Mouse (Mus musculus): ENCODE data around the gene Golph3l. TPM values are rescaled to one million over a fixed set of nuclear protein-coding genes. Genes with fewer than 3 reads are reported as not detected.
"Not testable (repeated sequence)": the region's sequence is repeated elsewhere in the genome, so short reads cannot be mapped to it uniquely, and the experiment has no call there.

Gene Golph3l
- total RNA-seq (2021), result 10 to 100 TPM; 20.1 to 23.0 TPM

- peak; percentile 98 to 99 for DNase-seq
- intact Hi-C loops (cut with DNase I), result loop anchor here (5.0 kb wide), 1 partner anchor 71 kb away; no protein-coding TSS in a partner anchor
These were observed at the start of gene Golph3l for GRCm38 (mm10) chr3:95588604-95589086. Golph3l (plus strand) TSS chr3:95588934.

GRCm38 (mm10) chr3:95538936-95539335 lies 49.8 kb upstream of the Golph3l start:
- intact Hi-C loops (cut with DNase I), result no loop called here
- DNase-seq, result no peak

- intact Hi-C loops (cut with DNase I), result no loop called here
- no peak for DNase-seq
These were observed 48.9 kb upstream of the Golph3l start for GRCm38 (mm10) chr3:95539837-95540236.

- DNase-seq; intact Hi-C loops (cut with DNase I): not testable (repeated sequence)
These were observed 47.5 kb upstream of the Golph3l start for GRCm38 (mm10) chr3:95541186-95541585.

GRCm38 (mm10) chr3:95542171-95542570 lies 46.6 kb upstream of the Golph3l start:
- intact Hi-C loops (cut with DNase I), result no loop called here
- DNase-seq, result no peak

- intact Hi-C loops (cut with DNase I), result no loop called here
- DNase-seq, result no peak
These were observed 45.8 kb upstream of the Golph3l start for GRCm38 (mm10) chr3:95542981-95543380.

GRCm38 (mm10) chr3:95550176-95550575 lies 38.6 kb upstream of the Golph3l start:
- intact Hi-C loops (cut with DNase I), result no loop called here
- no peak for DNase-seq

- no peak for DNase-seq
- intact Hi-C loops (cut with DNase I), result no loop called here
These were observed 34.7 kb upstream of the Golph3l start for GRCm38 (mm10) chr3:95553986-95554385.

- intact Hi-C loops (cut with DNase I), result no loop called here
- DNase-seq, result no peak
These were observed 29.3 kb upstream of the Golph3l start, which contains the start of gene Hormad1 for GRCm38 (mm10) chr3:95559437-95559836. Hormad1 (plus strand) TSS chr3:95559677.

GRCm38 (mm10) chr3:95560738-95561137 lies 28.0 kb upstream of the Golph3l start:
- no peak for DNase-seq
- intact Hi-C loops (cut with DNase I), result no loop called here

- DNase-seq, result no peak
- intact Hi-C loops (cut with DNase I), result no loop called here
These were observed 26.9 kb upstream of the Golph3l start for GRCm38 (mm10) chr3:95561826-95562225.

GRCm38 (mm10) chr3:95569585-95569984 lies 19.1 kb upstream of the Golph3l start:
- intact Hi-C loops (cut with DNase I), result no loop called here
- DNase-seq, result no peak

GRCm38 (mm10) chr3:95587754-95588603 lies 755 bp upstream of the Golph3l start:
- DNase-seq, result no peak
- intact Hi-C loops (cut with DNase I), result loop anchor here (5.0 kb wide), 1 partner anchor 71 kb away; no protein-coding TSS in a partner anchor

GRCm38 (mm10) chr3:95598734-95599133 lies 10.0 kb downstream of the Golph3l start:
- DNase-seq, result no peak
- intact Hi-C loops (cut with DNase I), result no loop called here

- DNase-seq, result no peak
- intact Hi-C loops (cut with DNase I), result no loop called here
These were observed 12.6 kb downstream of the Golph3l start for GRCm38 (mm10) chr3:95601287-95601686.

GRCm38 (mm10) chr3:95606096-95606495 lies 17.4 kb downstream of the Golph3l start:
- intact Hi-C loops (cut with DNase I), result no loop called here
- DNase-seq, result peak in 1 of 2 experiments; percentile 11

GRCm38 (mm10) chr3:95609195-95609594 lies 20.5 kb downstream of the Golph3l start:
- intact Hi-C loops (cut with DNase I), result no loop called here
- DNase-seq, result no peak

GRCm38 (mm10) chr3:95613996-95614395 lies 25.3 kb downstream of the Golph3l start:
- DNase-seq, result no peak
- intact Hi-C loops (cut with DNase I), result loop anchor here (10.0 kb wide), 1 partner anchor 99 kb away; no protein-coding TSS in a partner anchor

GRCm38 (mm10) chr3:95618511-95618910 lies 29.8 kb downstream of the Golph3l start:
- no peak for DNase-seq
- intact Hi-C loops (cut with DNase I), result loop anchor here (10.0 kb wide), 1 partner anchor 104 kb away; no protein-coding TSS in a partner anchor

GRCm38 (mm10) chr3:95621241-95621640 lies 32.5 kb downstream of the Golph3l start:
- intact Hi-C loops (cut with DNase I), result no loop called here

GRCm38 (mm10) chr3:95622421-95622820 lies 33.7 kb downstream of the Golph3l start:
- intact Hi-C loops (cut with DNase I); DNase-seq: not testable (repeated sequence)

More at GRCm38 (mm10) chr3:95621241-95621640, 32.5 kb downstream of the Golph3l start:
- no peak for DNase-seq

- DNase-seq, result no peak
- intact Hi-C loops (cut with DNase I), result no loop called here
These were observed 34.8 kb downstream of the Golph3l start for GRCm38 (mm10) chr3:95623551-95623950.

Measured in heart, postnatal 10 days (tissue).